Mouse (Mus musculus) CD4-positive helper T cell, adult 2 months (primary cell): ENCODE measurements around the gene Sh2d1b2.
"Not testable (repeated sequence)": the region's sequence is repeated elsewhere in the genome, so short reads cannot be mapped to it uniquely, and the experiment has no call there.

Experiments
- DNase-seq: peaks from one replicate; pipeline ENCODE4 v3.0.0-alpha.2; 2012; ENCODE audit warnings: low read depth, missing footprints, low spot score

Sh2d1b2 gene

GRCm38 (mm10) chr1:170232688-170233087 lies at the start of gene Sh2d1b2:
Gene Sh2d1b2, plus strand, starts transcription at chr1:170232749.
- DNase-seq = not testable (repeated sequence)

GRCm38 (mm10) chr1:170185137-170185536 lies 47.4 kb upstream of the Sh2d1b2 start:
- DNase-seq = no peak

GRCm38 (mm10) chr1:170186531-170186930 lies 46.0 kb upstream of the Sh2d1b2 start:
- DNase-seq = no peak

GRCm38 (mm10) chr1:170188601-170189000 lies 43.9 kb upstream of the Sh2d1b2 start:
- DNase-seq = no peak

GRCm38 (mm10) chr1:170190225-170190624 lies 42.3 kb upstream of the Sh2d1b2 start:
- no peak for DNase-seq

- DNase-seq = no peak
Measured at GRCm38 (mm10) chr1:170191925-170192324, 40.6 kb upstream of the Sh2d1b2 start.

GRCm38 (mm10) chr1:170196211-170196610 lies 36.3 kb upstream of the Sh2d1b2 start:
- no peak for DNase-seq

- peak; percentile 28 for DNase-seq
Measured at GRCm38 (mm10) chr1:170200379-170200778, 32.2 kb upstream of the Sh2d1b2 start.

- DNase-seq = no peak
Measured at GRCm38 (mm10) chr1:170206395-170206794, 26.2 kb upstream of the Sh2d1b2 start.

- no peak for DNase-seq
Measured at GRCm38 (mm10) chr1:170213181-170213879, 19.2 kb upstream of the Sh2d1b2 start.

- DNase-seq = no peak
Measured at GRCm38 (mm10) chr1:170214383-170214756, 18.2 kb upstream of the Sh2d1b2 start.

GRCm38 (mm10) chr1:170214757-170215522 lies 17.6 kb upstream of the Sh2d1b2 start, which contains the start of gene Uhmk1:
Gene Uhmk1, minus strand, starts transcription at chr1:170215397.
- DNase-seq = peak; percentile 88

GRCm38 (mm10) chr1:170215590-170215989 lies 17.0 kb upstream of the Sh2d1b2 start:
- no peak for DNase-seq

GRCm38 (mm10) chr1:170218091-170218884 lies 14.3 kb upstream of the Sh2d1b2 start:
- peak; percentile 68 for DNase-seq

- no peak for DNase-seq
Measured at GRCm38 (mm10) chr1:170220351-170220750, 12.2 kb upstream of the Sh2d1b2 start.

- no peak for DNase-seq
Measured at GRCm38 (mm10) chr1:170223276-170223675, 9.3 kb upstream of the Sh2d1b2 start.

- DNase-seq = no peak
Measured at GRCm38 (mm10) chr1:170245016-170245415, 12.5 kb downstream of the Sh2d1b2 start.

GRCm38 (mm10) chr1:170254893-170255559 lies 22.5 kb downstream of the Sh2d1b2 start:
- no peak for DNase-seq

- peak; percentile 85 for DNase-seq
Measured at GRCm38 (mm10) chr1:170255560-170255910, 23.0 kb downstream of the Sh2d1b2 start.

GRCm38 (mm10) chr1:170270281-170270680 lies 37.7 kb downstream of the Sh2d1b2 start:
- no peak for DNase-seq

- no peak for DNase-seq
Measured at GRCm38 (mm10) chr1:170270696-170271095, 38.1 kb downstream of the Sh2d1b2 start.

GRCm38 (mm10) chr1:170273252-170273651 lies 40.7 kb downstream of the Sh2d1b2 start:
- no peak for DNase-seq
